Mouse (Mus musculus) brain, adult 10 weeks (tissue): ENCODE measurements around the gene Slc15a1. TPM values are rescaled to one million over a fixed set of nuclear protein-coding genes. Genes with fewer than 3 reads are reported as not detected.

Experiments
- polyA plus RNA-seq: library from polyadenylated mRNA; stranded (reverse); fragments of 350-450 nt; fragmentation: Illumina TruSeq; extraction: RNeasy Lipid Tissue Mini Kit (QIAGEN cat#74804); gene quantifications from one replicate; pipeline ENCODE4 v1.2.3, GENCODE M21; 2015; ENCODE audit warnings: low read depth, low replicate concordance

Slc15a1 gene
- not detected for polyA plus RNA-seq

GRCm38 (mm10) chr14:121504781-121505484 lies at the start of gene Slc15a1:
Gene Slc15a1, minus strand, starts transcription at chr14:121505252.

Other genes starting within 250 kb of the Slc15a1 start
- gene Stk24, start 125.2 kb downstream of the Slc15a1 start, polyA plus RNA-seq: 45.0 TPM